Mouse (Mus musculus): ENCODE data around the gene Cysrt1.

DNA sequence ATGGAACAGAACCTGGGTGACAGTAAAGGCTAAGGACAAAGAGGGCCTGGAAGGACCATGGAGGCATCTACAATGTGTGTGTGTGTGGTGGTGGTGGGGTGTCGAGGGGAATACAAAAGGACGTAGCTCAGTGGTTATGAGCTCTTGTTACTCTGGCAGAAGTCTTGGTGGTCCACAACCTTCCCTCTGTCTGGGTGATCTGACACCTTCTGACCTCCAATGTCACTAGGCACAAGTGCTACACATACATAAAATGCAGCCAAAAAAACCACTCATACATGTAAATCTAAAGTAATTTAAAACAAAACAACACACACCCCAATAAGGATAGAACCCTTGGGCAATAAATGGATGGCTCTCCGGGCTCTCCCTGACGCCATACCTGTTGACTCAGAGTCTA is 14.8 kb downstream of the Cysrt1 start:
- TF ChIP-seq CTCF (IDR thresholded peaks at IDR 0.05; ENCODE audit: low read depth) (no peak), EP300 (optimal IDR thresholded peaks at IDR 0.05) (no peak)
